2 mouse cellular contexts compared by ENCODE assay signal in the genomic region with DNA sequence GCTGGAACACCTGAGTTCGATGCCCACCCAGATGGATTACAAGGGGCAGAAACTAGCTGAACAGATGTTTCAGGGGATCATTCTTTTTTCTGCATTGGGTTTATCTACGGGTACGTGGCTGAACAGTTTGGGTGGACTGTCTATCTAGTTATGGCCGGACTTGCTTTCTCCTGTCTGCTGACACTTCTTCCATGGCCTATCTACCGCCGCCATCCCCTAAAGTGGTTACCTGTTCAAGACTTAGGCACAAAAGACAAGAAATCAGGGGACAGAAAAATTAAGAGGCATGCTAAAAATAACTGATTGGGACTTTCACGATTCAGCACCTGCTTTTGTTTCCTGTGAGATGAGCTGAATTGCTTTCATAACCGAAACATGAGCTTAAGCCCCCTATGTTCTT.
DNase-seq lines count a peak whose midpoint lies in the region.

No protein-coding gene starts in this region.

- peak; percentile 62 for DNase-seq in A20 (ENCODE audit: low read depth, low spot score)
- DNase-seq in heart, adult 11 months: peak; percentile 52
